Mouse (Mus musculus) adrenal gland, postnatal 14 days (tissue): ENCODE measurements around the gene Taco1. TPM values are rescaled to one million over a fixed set of nuclear protein-coding genes. Genes with fewer than 3 reads are reported as not detected.
"Not testable (repeated sequence)": the region's sequence is repeated elsewhere in the genome, so short reads cannot be mapped to it uniquely, and the experiment has no call there.

ENCODE experiments used
- DNase-seq: peaks from one replicate; pipeline ENCODE4 v3.0.0; 2021; ENCODE audit warnings: mixed read lengths
- long read RNA-seq, 2 experiments: library from polyadenylated mRNA; stranded (forward); transcript quantifications; one replicate each; pipeline ENCODE4 v2.0.0; 2021
- total RNA-seq: library from RNA; stranded (reverse); gene quantifications from 2 replicates; pipeline ENCODE4 v1.2.3, GENCODE M21; 2021

Taco1 gene
- total RNA-seq, result 41.4 and 47.1 TPM in 2 replicates
- long read RNA-seq, experiment 1, transcript Taco1-201 (5 exons, 1,383 nt), result major isoform, 15 of 17 reads
- long read RNA-seq, experiment 1, partial matches to known transcripts, result 1 of 17 reads
- long read RNA-seq, experiment 1, other reads (novel, unspliced or antisense), result 1 of 17 reads
- long read RNA-seq, experiment 2, transcript Taco1-201 (5 exons, 1,383 nt), result major isoform, 18 of 24 reads
- long read RNA-seq, experiment 2, partial matches to known transcripts, result 6 of 24 reads
- long read RNA-seq, experiment 2, other reads (novel, unspliced or antisense), result 0 of 24 reads

DNA sequence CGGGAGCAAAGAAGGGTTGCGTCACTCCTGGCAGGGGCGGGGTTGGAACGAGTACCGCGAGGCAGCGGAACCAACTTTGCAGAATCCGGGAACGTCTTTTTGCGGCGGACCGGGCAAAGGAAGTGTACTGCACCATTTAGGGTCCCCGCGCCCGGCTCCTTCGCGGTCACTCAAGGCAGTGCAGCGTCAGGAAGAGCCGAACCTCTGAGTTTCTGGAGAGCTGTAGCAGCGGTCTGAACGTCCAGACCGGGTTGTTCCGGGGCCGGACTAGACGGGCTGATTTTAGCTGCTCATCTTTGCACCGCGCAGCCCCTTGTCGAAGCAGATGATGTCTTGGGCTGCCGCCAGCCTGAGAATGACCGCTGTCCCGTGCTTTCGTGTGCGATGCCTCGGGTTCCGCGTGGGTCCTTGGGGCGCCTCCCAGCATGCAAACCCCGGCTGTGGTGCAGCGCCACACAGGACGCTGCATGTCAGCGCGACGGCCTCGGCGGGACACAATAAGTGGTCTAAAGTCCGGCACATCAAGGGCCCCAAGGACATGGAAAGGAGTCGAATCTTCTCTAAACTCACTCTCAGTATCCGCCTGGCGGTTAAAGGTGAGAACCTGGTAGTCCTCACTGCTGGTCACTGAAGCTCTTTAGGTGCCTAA is at the start of gene Taco1:
Gene Taco1 (plus strand): TSS at position 139 of the 649 bp plus-strand sequence.
- peak; percentile 97 for DNase-seq

DNA sequence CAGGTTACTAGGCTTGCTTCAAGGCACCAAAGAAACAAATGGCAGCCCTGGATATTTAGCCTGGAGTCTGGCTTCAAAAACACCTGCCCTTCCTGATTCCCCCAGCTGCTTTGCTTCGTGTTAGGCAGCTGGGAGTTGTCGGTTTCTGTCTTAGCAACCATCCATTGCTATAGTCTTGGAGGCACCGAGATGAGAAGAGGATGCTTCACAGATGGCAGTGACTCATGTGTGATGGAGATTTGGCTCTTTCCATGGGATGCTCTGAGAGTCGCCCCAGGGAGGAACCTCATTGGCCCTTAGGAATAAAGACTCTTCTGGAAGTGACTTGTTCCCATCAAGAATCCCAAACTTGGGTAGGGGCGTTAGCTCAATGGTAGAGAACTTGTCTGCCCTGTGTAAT is 49.4 kb upstream of the Taco1 start:
- no peak for DNase-seq

DNA sequence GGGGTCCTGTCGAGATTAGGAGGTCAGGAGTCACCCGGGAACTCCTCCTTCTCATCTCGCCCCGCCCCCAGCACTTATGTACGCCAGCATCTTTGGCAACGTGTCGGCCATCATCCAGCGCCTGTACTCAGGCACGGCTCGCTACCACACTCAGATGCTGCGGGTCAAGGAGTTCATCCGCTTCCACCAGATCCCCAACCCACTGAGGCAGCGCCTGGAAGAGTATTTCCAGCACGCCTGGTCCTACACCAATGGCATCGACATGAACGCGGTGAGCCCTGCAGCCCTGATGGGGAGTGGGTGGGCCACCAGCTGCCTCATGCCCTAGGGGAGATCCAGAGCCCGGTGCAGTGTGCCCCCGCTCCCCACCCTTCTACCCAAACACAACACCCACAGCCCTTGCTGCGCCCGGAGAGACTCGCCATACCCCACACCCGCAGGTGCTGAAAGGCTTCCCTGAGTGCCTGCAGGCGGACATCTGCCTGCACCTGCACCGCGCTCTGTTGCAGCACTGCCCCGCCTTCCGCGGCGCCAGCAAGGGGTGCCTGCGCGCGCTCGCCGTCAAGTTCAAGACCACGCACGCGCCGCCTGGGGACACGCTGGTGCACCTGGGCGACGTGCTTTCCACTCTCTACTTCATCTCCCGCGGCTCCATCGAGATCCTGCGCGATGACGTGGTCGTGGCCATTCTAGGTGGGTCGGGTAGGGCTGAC is 45.7 kb upstream of the Taco1 start:
- peak; percentile 17 for DNase-seq

DNA sequence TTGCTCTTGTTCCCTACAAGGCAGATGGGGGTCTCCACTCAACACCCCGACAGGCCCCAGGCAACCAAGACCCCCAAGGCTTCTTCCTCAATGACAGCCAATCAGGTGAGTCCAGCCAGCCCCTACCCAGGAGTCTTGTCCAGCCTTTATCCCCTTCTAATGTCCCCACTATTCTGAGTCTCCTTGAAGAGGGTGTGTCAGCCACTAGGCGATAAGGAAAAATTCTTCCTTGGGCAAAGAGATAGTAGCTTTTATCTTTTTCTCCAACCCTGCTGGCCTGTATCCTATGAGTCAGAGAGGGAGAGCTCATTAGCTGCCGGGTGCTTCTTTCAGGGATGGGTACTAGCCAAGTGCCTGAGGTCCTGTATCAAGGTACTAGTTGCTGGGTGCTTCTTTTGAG is 40.1 kb upstream of the Taco1 start:
- no peak for DNase-seq

DNA sequence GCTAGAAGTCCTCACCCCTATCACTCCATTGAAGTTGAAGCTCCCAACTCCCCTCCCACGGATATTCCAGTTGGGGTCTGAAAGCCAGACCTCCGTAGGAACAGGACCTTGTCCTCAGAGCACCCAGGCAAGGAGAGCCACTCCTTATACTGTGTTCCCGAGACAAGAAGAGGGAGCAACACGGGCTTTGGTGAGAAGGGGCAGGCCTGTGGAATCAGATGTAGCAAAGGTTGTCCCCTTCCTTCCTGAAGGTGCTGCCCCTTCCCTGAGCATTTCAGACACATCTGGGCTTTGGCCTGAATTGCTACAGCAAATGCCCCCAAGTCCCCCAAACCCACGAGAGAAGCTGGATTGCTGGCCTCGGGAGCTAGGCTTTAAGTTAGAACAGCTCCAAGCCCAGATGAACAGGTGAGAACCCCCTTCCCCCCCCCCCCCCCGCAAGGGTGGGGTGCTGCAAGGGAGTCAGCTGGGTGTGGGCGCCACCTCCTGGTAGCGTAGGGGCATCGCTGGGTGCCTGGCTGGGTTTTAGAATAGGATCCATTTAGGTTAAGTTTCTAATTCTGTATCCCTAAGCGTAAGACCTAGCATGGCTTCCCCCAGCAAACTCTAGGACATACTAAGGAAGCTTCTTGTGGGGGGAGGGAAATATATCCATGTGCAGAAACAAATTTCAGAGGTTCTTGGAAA is 39.3 kb upstream of the Taco1 start:
- DNase-seq, result peak; percentile 82

DNA sequence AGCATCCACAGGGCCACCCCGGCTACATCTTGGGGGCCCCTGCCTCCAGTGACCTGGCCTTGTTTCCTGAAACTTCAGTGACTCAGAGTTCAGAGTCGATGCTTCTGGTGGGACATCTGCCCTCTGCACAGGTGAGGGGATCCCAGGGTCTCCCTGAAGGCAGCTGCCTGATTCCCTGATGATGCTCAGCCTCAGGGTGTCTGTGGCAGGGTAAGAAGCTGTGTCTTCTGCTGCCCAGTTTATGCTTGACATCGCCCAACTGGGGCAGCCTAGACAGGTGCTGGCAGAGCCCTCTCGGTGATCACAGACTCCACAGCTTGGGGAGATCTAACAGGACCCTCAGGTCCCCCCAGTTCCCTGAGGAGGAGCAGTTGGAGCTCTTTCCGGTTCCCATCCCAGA is 38.3 kb upstream of the Taco1 start:
- DNase-seq, result no peak

DNA sequence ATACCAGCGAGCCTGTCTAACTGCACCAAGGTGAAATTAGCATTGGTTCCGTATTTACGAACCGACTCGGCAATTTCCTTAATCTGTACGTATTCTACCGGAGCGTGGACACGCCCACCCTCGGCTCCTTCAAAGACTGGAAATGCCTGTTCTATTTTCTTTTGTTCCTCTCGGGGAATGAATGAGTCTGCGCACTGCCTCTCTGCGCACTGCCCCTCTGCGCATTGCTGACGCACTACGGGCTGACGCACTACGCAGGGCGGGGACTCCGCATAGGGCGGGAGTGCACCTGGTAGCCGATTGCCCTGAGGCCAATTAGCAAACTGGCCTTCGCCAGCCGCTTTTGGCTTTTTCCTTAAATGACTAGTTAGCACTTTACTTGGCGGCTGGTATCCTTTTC is 33.8 kb upstream of the Taco1 start:
- DNase-seq, result not testable (repeated sequence)

DNA sequence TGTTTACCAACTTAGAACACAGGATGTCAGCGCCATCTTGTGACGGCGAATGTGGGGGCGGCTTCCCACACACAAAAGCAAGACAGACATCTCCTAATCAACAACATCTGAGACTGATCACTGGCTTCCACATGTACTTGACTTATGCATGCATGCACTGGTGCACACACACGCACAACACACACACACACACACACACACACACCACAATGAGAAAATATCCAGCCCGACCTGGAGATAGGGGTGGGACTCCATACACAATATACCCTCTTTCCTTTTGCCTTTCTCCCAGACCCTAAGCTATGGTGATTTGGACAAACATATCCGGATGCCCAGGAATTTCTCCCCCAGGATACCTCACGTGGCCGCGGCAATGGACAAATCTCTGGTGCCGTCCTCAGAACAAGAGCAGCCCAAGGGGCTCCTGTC is 32.4 kb upstream of the Taco1 start:
- no peak for DNase-seq

DNA sequence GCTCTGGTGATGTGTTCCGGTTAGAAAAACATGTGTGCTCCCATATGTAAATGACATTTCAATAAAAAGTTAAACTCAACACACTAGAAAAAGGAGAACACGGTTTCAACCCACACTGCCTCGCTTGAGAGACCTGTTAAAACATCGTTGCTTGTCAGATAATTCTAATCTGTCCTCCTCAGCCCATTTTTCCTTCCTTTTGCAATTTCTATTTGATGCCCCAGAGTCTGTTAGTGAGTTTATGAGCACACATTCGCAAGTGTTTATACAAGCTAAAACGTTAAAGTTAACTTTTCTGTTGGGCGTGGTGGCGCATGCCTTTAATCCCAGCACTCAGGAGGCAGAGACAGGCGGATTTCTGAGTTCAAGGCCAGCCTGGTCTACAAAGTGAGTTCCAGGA is 30.9 kb upstream of the Taco1 start:
- no peak for DNase-seq

GRCm38 (mm10) chr11:106036548-106037417 is 29.1 kb upstream of the Taco1 start, which contains the start of gene Dcaf7:
Gene Dcaf7 (plus strand): TSS chr11:106036872.
- peak; percentile 97 for DNase-seq

- DNase-seq, result peak; percentile 84
Observed at GRCm38 (mm10) chr11:106037418-106037751, 28.5 kb upstream of the Taco1 start.

GRCm38 (mm10) chr11:106044349-106044748 is 21.5 kb upstream of the Taco1 start:
- DNase-seq, result no peak

DNA sequence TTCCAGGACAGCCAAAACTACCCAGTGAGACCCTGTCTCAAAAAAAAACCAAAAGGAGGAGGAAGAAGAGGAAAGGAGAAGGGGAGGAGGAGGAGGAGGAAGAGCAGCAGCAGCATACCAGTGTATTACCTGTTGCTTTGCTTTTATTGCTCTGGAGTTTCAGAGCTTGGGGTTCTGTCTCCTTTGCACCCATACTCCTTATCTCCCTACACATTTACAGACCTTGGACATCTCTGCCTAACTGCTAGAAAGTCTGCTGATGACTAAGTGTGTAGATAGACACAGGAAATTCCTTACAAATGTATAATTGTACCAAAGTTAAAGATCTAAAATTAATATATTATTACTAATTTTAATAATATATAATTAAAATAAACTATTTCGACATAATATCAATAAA is 20.6 kb upstream of the Taco1 start:
- no peak for DNase-seq

DNA sequence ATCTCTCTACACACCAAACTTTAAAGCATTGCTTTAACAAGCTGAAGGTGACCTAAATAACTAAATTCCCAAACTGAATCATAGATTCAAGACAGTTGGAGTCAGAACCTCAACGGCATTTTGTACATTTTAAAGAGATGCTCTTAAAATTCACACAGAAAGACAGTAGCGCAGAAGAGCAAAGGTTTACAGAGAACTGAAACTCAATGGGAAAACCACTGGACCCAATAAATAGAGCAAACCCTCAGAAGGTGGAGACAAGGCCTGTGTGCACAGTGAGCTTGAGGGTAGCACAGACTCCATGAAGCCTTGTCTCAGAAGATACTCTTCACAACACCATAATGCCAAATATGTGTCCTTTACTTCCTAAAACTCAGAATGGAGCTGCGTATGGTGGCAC is 20.1 kb upstream of the Taco1 start:
- DNase-seq, result no peak

- DNase-seq, result no peak
Observed at GRCm38 (mm10) chr11:106046584-106046983, 19.3 kb upstream of the Taco1 start.

DNA sequence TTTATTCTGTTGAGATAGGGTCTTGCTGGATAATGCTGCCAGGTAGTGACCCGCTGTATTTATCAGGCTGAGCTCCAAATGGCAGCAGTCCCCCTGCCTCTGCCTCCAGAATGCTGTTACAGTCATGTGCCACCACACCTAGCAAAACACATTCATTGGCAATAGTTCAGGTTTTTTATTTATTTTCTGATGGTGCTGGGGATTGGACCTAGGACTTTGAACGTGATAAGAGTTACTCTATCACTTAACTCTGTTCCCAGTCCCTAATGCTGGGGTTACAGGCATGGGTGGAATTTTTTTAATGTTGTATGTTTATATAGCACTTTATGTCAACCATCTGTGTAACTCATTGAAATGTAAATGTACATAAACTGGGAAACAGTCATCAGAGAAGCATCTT is 11.9 kb upstream of the Taco1 start:
- no peak for DNase-seq

DNA sequence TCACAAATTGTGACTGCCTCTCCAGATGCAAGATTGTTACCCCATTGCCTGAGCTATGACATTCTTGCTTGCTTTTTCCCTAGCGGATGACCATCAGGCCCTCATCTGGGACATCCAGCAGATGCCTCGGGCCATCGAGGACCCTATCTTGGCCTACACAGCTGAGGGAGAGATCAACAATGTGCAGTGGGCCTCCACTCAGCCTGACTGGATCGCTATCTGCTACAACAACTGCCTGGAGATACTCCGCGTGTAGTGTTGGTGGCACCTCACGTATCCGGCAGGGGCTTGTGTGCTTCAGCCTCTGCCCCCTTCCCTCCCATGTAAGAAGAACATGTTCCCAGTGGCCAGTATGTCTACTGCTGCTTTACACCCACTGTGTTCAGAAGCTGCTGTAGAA is 11.3 kb upstream of the Taco1 start:
- no peak for DNase-seq

- peak; percentile 31 for DNase-seq
Observed at GRCm38 (mm10) chr11:106055341-106055740, 10.5 kb upstream of the Taco1 start.

GRCm38 (mm10) chr11:106056819-106057491 is 8.9 kb upstream of the Taco1 start:
- no peak for DNase-seq

- no peak for DNase-seq
Observed at GRCm38 (mm10) chr11:106058020-106058419, 7.8 kb upstream of the Taco1 start.

DNA sequence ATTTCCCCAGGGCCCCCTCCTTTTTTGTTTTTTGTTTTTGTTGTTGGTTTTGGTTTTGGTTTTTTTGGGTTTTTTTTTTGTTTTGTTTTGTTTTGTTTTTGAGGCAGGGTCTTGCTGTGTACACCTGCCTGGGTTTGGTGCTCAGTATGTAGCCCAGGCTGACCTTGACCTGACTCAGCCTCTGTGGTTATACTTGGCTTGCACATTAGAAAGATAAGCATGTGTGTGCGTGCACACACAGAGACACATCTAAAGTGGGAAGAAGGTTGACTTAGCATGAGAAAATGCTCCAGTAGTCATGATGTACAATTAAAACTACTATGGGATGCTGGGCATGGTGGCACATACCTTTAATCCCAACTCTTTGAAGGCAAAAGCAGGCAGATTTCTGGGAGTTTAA is 5.3 kb upstream of the Taco1 start:
- no peak for DNase-seq
